ENCODE assay signal across 8 mouse cellular contexts in the genomic region with DNA sequence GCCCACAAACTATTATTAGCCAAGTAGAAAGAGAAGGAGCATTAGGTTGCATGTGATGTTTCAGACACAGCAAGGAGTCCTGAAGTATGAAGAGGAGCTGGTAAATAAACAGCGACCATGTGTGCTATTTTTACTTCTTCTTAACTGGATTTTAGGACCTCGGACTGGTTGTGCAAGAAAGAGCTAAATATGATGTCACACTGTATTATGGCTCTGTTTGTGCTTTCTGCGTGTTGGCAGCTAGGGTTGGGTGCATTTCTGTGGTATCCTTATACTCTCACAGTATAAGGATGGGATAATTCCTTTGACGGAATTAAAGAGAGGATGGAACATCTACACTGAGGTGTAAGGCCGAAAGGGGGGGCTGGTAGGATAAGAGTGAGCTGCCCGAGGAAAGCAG. TPM values are rescaled to one million over a fixed set of nuclear protein-coding genes. Genes with fewer than 3 reads are reported as not detected.
DNase-seq lines count a peak whose midpoint lies in the region; ATAC-seq and TF ChIP-seq lines count a peak whose summit lies in the region.
"Had no signal": no experiment of that assay in that cellular context is flagged by ENCODE, and none has a peak within 500 bp of the region (broad histone marks: within the 10 kb centered on the region; RNA-seq: fewer than 3 reads in every experiment).

No protein-coding gene starts in this region.

- H3K36me3 ChIP-seq in forebrain, embryonic 14.5 days (ENCODE audit: control insufficient read depth, insufficient read depth, low read length) = peaks cover 59% of the 10 kb centered on the region
- peaks cover 63% of the 10 kb centered on the region for H3K36me3 ChIP-seq in limb, embryonic 14.5 days (ENCODE audit: control insufficient read depth, insufficient read depth, low read length)
- peaks cover 48% of the 10 kb centered on the region for H3K36me3 ChIP-seq in small intestine, adult 2 months (ENCODE audit: control insufficient read depth, insufficient read depth, low read length)

- H3K27me3 ChIP-seq in forebrain, embryonic 14.5 days (replicated peaks; ENCODE audit: control insufficient read depth, insufficient read depth, low read length) = no peaks in the 10 kb centered on the region
- no peaks in the 10 kb centered on the region for H3K27me3 ChIP-seq in limb, embryonic 14.5 days (ENCODE audit: control insufficient read depth, insufficient read depth, low read length)
- H3K27me3 ChIP-seq in small intestine, adult 2 months (ENCODE audit: control insufficient read depth, insufficient read depth, low read length) = no peaks in the 10 kb centered on the region

- peaks cover 25% of the 10 kb centered on the region for H3K4me1 ChIP-seq in forebrain, embryonic 14.5 days (ENCODE audit: control insufficient read depth, insufficient read depth, low read length)
- H3K4me1 ChIP-seq in limb, embryonic 14.5 days (ENCODE audit: control insufficient read depth, insufficient read depth, low read length) = peaks cover 21% of the 10 kb centered on the region
- peaks cover 18% of the 10 kb centered on the region for H3K4me1 ChIP-seq in small intestine, adult 2 months (ENCODE audit: control insufficient read depth, insufficient read depth, insufficient read length, low read length)

- H3K4me3 ChIP-seq in layer of hippocampus, adult 2 months = peak overlapping the region; percentile 13
- no peak overlapping the region for H3K4me3 ChIP-seq in forebrain, embryonic 14.5 days (ENCODE audit: low read depth, low read length)
- peak overlapping the region; percentile 18 for H3K4me3 ChIP-seq in limb, embryonic 14.5 days (replicated peaks; ENCODE audit: low read length)
- H3K4me3 ChIP-seq in small intestine, adult 2 months (ENCODE audit: low read depth, low read length) = no peak overlapping the region

- WGBS in forebrain, embryonic 14.5 days = 91% methylated on average over 6 of the region's 6 CpGs
- WGBS in limb, embryonic 14.5 days = 84% methylated on average over 6 of the region's 6 CpGs
- 64% methylated on average over 6 of the region's 6 CpGs for WGBS in small intestine, adult 2 months

- no peaks in the 10 kb centered on the region for H3K9me3 ChIP-seq in forebrain, embryonic 14.5 days (replicated peaks; ENCODE audit: control insufficient read depth, low read length)
- H3K9me3 ChIP-seq in limb, embryonic 14.5 days (ENCODE audit: control insufficient read depth, low read length) = no peaks in the 10 kb centered on the region

- peak overlapping the region; percentile 46 for H3K9ac ChIP-seq in forebrain, embryonic 14.5 days (ENCODE audit: low read length)
- H3K9ac ChIP-seq in limb, embryonic 14.5 days (ENCODE audit: low read depth, low read length, severe bottlenecking) = peak overlapping the region; percentile 13; the same call in 1 of the 2 replicates

- no peak for TF ChIP-seq CTCF in layer of hippocampus, adult 2 months (conservative IDR thresholded peaks at IDR 0.05)
- no peak for TF ChIP-seq CTCF in small intestine, adult 2 months (IDR thresholded peaks at IDR 0.05; ENCODE audit: extremely low read depth, insufficient read length, insufficient replicate concordance, low read depth, low read length)

- no peak for ATAC-seq in forebrain, embryonic 14.5 days
- ATAC-seq in limb, embryonic 14.5 days (ENCODE audit: low FRiP score, low read depth) = no peak

- DNase-seq in layer of hippocampus, adult 2 months (ENCODE audit: low spot score in 2 of 2) = no peak
- no peak for DNase-seq in layer of hippocampus, adult 18-20 months (ENCODE audit: low spot score in 2 of 2)
- no peak for DNase-seq in forebrain, embryonic 14.5 days (ENCODE audit: low spot score)
- DNase-seq in limb, embryonic 14.5 days (ENCODE audit: low spot score) = no peak
- no peak for DNase-seq in thymus, postnatal 25 days
- no peak for DNase-seq in kidney, postnatal 25 days
- DNase-seq: cerebellum, adult 9-11 months had no signal

- 0 out of 2 replicates have a peak overlapping the region, but pooled peaks have one; percentile 8 for H3K27ac ChIP-seq in layer of hippocampus, adult 2 months
- no peak overlapping the region for H3K27ac ChIP-seq in forebrain, embryonic 14.5 days (ENCODE audit: low read depth, low read length)
- no peak overlapping the region for H3K27ac ChIP-seq in limb, embryonic 14.5 days (replicated peaks; ENCODE audit: low read depth, low read length)
- peak overlapping the region; percentile 28; the same call in 1 of the 2 replicates for H3K27ac ChIP-seq in small intestine, adult 2 months (ENCODE audit: insufficient read depth, low read depth, low read length)

- no peak for TF ChIP-seq POLR2A in limb, embryonic 14.5 days (IDR thresholded peaks at IDR 0.05; ENCODE audit: borderline replicate concordance, extremely low read depth, insufficient read depth, insufficient read length)
- TF ChIP-seq POLR2A in small intestine, adult 2 months (IDR thresholded peaks at IDR 0.05; ENCODE audit: low read depth, low read length) = no peak

- peak overlapping the region; percentile 33; the same call in 1 of the 2 replicates for H3K4me2 ChIP-seq in forebrain, embryonic 14.5 days (ENCODE audit: low read length)
- peak overlapping the region; percentile 61 for H3K4me2 ChIP-seq in limb, embryonic 14.5 days (replicated peaks; ENCODE audit: low read depth, low read length, severe bottlenecking)

RNA-seq across cellular contexts. Expression of gene Mta2, which starts 3.6 kb away (rescaled TPM):
- 10 to 100 TPM; 58.0 to 68.7 TPM for total RNA-seq in layer of hippocampus, adult 2 months (2021)
- total RNA-seq in layer of hippocampus, adult 18-20 months (2021) = 10 to 100 TPM; 51.6 to 53.4 TPM
- 57.1 and 57.4 TPM in 2 replicates for polyA plus RNA-seq in forebrain, embryonic 14.5 days (2014; fragmentation: Nextera tagmentation; extraction: Ambion mirVana)
- polyA plus RNA-seq in limb, embryonic 14.5 days (2012; rRNA removed) = 63.4 and 76.5 TPM in 2 replicates
- polyA plus RNA-seq in limb, embryonic 14.5 days (2014; fragmentation: Nextera tagmentation; extraction: Ambion mirVana) = 43.8 and 47.2 TPM in 2 replicates
- polyA plus RNA-seq in small intestine, adult 2 months (2012; rRNA removed) = 15.0 and 21.7 TPM in 2 replicates

RNA-seq across cellular contexts. Expression of gene Tut1, which starts 8.4 kb away (rescaled TPM):
- 10 to 100 TPM; 20.7 to 20.8 TPM for total RNA-seq in layer of hippocampus, adult 2 months (2021)
- total RNA-seq in layer of hippocampus, adult 18-20 months (2021) = 10 to 100 TPM; 21.9 to 22.5 TPM
- polyA plus RNA-seq in forebrain, embryonic 14.5 days (2014; fragmentation: Nextera tagmentation; extraction: Ambion mirVana) = 24.2 and 26.4 TPM in 2 replicates
- 28.6 and 33.6 TPM in 2 replicates for polyA plus RNA-seq in limb, embryonic 14.5 days (2012; rRNA removed)
- 27.6 and 29.2 TPM in 2 replicates for polyA plus RNA-seq in limb, embryonic 14.5 days (2014; fragmentation: Nextera tagmentation; extraction: Ambion mirVana)
- 5.6 and 13.2 TPM in 2 replicates for polyA plus RNA-seq in small intestine, adult 2 months (2012; rRNA removed)

RNA-seq across cellular contexts. Expression of gene Eml3, which starts 15.9 kb away (rescaled TPM):
- 10 to 100 TPM; 11.5 to 11.7 TPM for total RNA-seq in layer of hippocampus, adult 2 months (2021)
- 10 to 100 TPM in 1 of 2 experiments, 1 to 10 TPM in 1; 9.8 to 10.4 TPM for total RNA-seq in layer of hippocampus, adult 18-20 months (2021)
- polyA plus RNA-seq in forebrain, embryonic 14.5 days (2014; fragmentation: Nextera tagmentation; extraction: Ambion mirVana) = 4.1 and 5.4 TPM in 2 replicates
- 62.1 and 74.9 TPM in 2 replicates for polyA plus RNA-seq in limb, embryonic 14.5 days (2012; rRNA removed)
- 21.5 and 25.2 TPM in 2 replicates for polyA plus RNA-seq in limb, embryonic 14.5 days (2014; fragmentation: Nextera tagmentation; extraction: Ambion mirVana)
- 18.4 and 32.2 TPM in 2 replicates for polyA plus RNA-seq in small intestine, adult 2 months (2012; rRNA removed)

RNA-seq across cellular contexts. Expression of gene Rom1, which starts 16.1 kb away (rescaled TPM):
- total RNA-seq in layer of hippocampus, adult 2 months (2021) = 1 to 10 TPM; 4.4 to 5.7 TPM
- 1 to 10 TPM; 4.7 to 6.6 TPM for total RNA-seq in layer of hippocampus, adult 18-20 months (2021)
- 0.93 and 0.99 TPM in 2 replicates for polyA plus RNA-seq in forebrain, embryonic 14.5 days (2014; fragmentation: Nextera tagmentation; extraction: Ambion mirVana)
- polyA plus RNA-seq in limb, embryonic 14.5 days (2012; rRNA removed) = 5.2 and 7.1 TPM in 2 replicates
- 2.0 and 2.4 TPM in 2 replicates for polyA plus RNA-seq in limb, embryonic 14.5 days (2014; fragmentation: Nextera tagmentation; extraction: Ambion mirVana)
- 7.2 and 15.1 TPM in 2 replicates for polyA plus RNA-seq in small intestine, adult 2 months (2012; rRNA removed)

RNA-seq across cellular contexts. Expression of gene Eef1g, which starts 21.6 kb away (rescaled TPM):
- total RNA-seq in layer of hippocampus, adult 2 months (2021) = 100 to 1,000 TPM; 238 to 242 TPM
- total RNA-seq in layer of hippocampus, adult 18-20 months (2021) = 100 to 1,000 TPM; 257 to 269 TPM
- polyA plus RNA-seq in forebrain, embryonic 14.5 days (2014; fragmentation: Nextera tagmentation; extraction: Ambion mirVana) = 356 and 360 TPM in 2 replicates
- polyA plus RNA-seq in limb, embryonic 14.5 days (2012; rRNA removed) = 530 and 577 TPM in 2 replicates
- 499 and 500 TPM in 2 replicates for polyA plus RNA-seq in limb, embryonic 14.5 days (2014; fragmentation: Nextera tagmentation; extraction: Ambion mirVana)
- polyA plus RNA-seq in small intestine, adult 2 months (2012; rRNA removed) = 90.2 and 129 TPM in 2 replicates

Comparison
In these comparisons a context has a peak if more than half of its experiments do, and no peak if none do; other contexts are left out.
1. H3K27ac ChIP-seq: peak in layer of hippocampus, adult 2 months (single experiment) and small intestine, adult 2 months (single experiment); none in forebrain, embryonic 14.5 days (single experiment) and limb, embryonic 14.5 days (single experiment).
2. H3K4me3 ChIP-seq: peak in layer of hippocampus, adult 2 months (single experiment) and limb, embryonic 14.5 days (single experiment); none in forebrain, embryonic 14.5 days (single experiment) and small intestine, adult 2 months (single experiment).